Mouse (Mus musculus) bone marrow macrophage, adult 2 months (primary cell): ENCODE data around the gene Zfp3.

ENCODE experiments used
- CTCF ChIP-seq: IDR thresholded peaks from 2 replicates; pipeline ENCODE4 v1.5.1; 2012; ENCODE audit warnings: low read depth, mild to moderate bottlenecking, low read length, moderate library complexity
- POLR2A ChIP-seq: IDR thresholded peaks from 2 replicates; pipeline ENCODE4 v1.6.1; 2012; ENCODE audit warnings: mild to moderate bottlenecking, low read depth, low read length, borderline replicate concordance

DNA sequence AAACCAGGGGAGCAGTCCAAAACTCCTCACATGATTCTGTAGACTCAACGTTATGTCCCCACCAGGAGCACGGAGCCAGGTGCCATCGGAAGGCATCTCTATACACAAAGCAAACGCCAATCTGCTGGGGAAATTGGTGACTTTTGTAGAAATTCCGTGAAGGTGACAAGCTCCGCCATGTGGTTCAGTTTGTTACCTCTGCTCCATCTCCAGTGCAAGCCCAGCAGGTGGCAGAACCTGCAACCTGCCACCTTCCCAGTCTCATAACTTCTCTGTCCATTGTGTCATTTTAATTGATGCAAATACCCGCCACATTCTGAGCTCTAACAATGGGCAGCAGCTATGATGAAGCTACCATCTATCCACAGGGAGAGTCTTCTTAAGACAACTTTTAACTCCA, 9.1 kb upstream of the Zfp3 start:
- TF ChIP-seq CTCF = no peak
- TF ChIP-seq POLR2A = no peak
